ENCODE assay signal across 9 mouse cellular contexts in the genomic region with DNA sequence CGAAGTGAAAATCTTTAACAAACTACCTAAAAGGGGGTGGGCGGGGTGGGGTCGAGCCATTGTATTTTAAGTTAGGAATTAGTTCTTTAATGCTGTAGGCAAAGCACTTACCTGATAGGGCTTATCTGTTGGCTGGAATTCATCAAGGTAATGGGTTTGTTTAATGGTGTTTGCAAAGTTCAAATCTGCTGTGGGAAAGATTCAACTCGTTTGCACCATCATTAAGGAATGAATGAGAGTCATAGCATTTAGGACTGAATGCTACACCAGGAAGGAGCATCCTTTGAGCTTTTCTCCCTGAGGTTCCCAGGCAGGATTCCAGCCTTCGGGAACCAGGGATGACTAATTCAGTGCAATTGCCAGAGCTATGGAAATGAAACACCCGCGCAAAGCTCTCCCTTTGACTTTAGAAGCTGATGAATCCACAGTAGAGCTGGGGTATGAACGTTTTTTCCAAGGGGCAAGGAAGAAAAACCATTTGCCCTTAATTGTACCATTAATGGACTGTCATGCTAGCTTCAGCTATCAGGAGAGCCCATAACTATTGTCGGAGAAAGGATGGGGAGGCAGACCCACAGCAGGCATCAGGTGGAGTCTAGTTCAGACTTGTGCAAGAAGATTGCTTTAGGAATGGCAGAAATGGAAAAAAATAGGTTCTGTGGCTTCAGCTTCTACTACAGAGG. TPM values are rescaled to one million over a fixed set of nuclear protein-coding genes. Genes with fewer than 3 reads are reported as not detected.
A peak's percentile ranks its signal among the peaks of the same experiment; 100 is the strongest.
DNase-seq lines count a peak whose midpoint lies in the region; ATAC-seq lines count a peak whose summit lies in the region.
"Had no signal": no experiment of that assay in that cellular context is flagged by ENCODE, and none has a peak within 500 bp of the region (broad histone marks: within the 10 kb centered on the region; RNA-seq: fewer than 3 reads in every experiment).

No protein-coding gene starts in this region.

- H3K9ac ChIP-seq in embryonic facial prominence, embryonic 14.5 days (ENCODE audit: low read depth, low read length), result no peak overlapping the region
- no peak overlapping the region for H3K9ac ChIP-seq in hindbrain, embryonic 13.5 days
- no peak overlapping the region for H3K9ac ChIP-seq in liver, embryonic 16.5 days (ENCODE audit: low read depth, low read length)

- ATAC-seq in embryonic facial prominence, embryonic 14.5 days (ENCODE audit: low read depth), result no peak
- no peak for ATAC-seq in hindbrain, embryonic 13.5 days (ENCODE audit: low FRiP score)
- ATAC-seq in liver, embryonic 16.5 days (ENCODE audit: low read depth), result no peak
- no peak for ATAC-seq in granulocyte monocyte progenitor cell, adult 5-6 weeks (replicated peaks; ENCODE audit: poor library complexity, severe bottlenecking)
- ATAC-seq: Patski had no signal

- H3K27ac ChIP-seq in embryonic facial prominence, embryonic 14.5 days (replicated peaks; ENCODE audit: low read depth, low read length), result no peak overlapping the region
- H3K27ac ChIP-seq in hindbrain, embryonic 13.5 days, result no peak overlapping the region
- H3K27ac ChIP-seq in liver, embryonic 16.5 days (ENCODE audit: low read length), result no peak overlapping the region

- H3K4me1 ChIP-seq in embryonic facial prominence, embryonic 14.5 days (ENCODE audit: control insufficient read depth, insufficient read depth, low read length), result peaks cover 20% of the 10 kb centered on the region
- H3K4me1 ChIP-seq in hindbrain, embryonic 13.5 days (replicated peaks), result peaks cover 24% of the 10 kb centered on the region
- H3K4me1 ChIP-seq in liver, embryonic 16.5 days (ENCODE audit: control insufficient read depth, low read depth, low read length), result no peaks in the 10 kb centered on the region

- peak; percentile 53 to 60 for DNase-seq in left cerebral cortex, adult 18-20 months (ENCODE audit: low spot score in 2 of 2)
- no peak for DNase-seq in left cerebral cortex, adult 11 months (ENCODE audit: low spot score)
- DNase-seq in embryonic facial prominence, embryonic 14.5 days (ENCODE audit: low spot score), result no peak
- no peak for DNase-seq in ovary, postnatal 36 days (ENCODE audit: low spot score)
- DNase-seq in cerebellum, adult 11 months, result no peak

- peaks cover 17% of the 10 kb centered on the region for H3K27me3 ChIP-seq in embryonic facial prominence, embryonic 14.5 days (replicated peaks; ENCODE audit: control insufficient read depth, insufficient read depth, low read length)
- H3K27me3 ChIP-seq in hindbrain, embryonic 13.5 days, result peaks cover 26% of the 10 kb centered on the region
- peaks cover 4% of the 10 kb centered on the region for H3K27me3 ChIP-seq in liver, embryonic 16.5 days (ENCODE audit: control insufficient read depth, insufficient read depth, low read depth, low read length)
- H3K27me3 ChIP-seq: Patski had no signal

- no peaks in the 10 kb centered on the region for H3K36me3 ChIP-seq in embryonic facial prominence, embryonic 14.5 days (ENCODE audit: control insufficient read depth, insufficient read depth, low read length)
- H3K36me3 ChIP-seq in hindbrain, embryonic 13.5 days, result no peaks in the 10 kb centered on the region
- no peaks in the 10 kb centered on the region for H3K36me3 ChIP-seq in liver, embryonic 16.5 days (ENCODE audit: control insufficient read depth, insufficient read depth)

- no peaks in the 10 kb centered on the region for H3K9me3 ChIP-seq in embryonic facial prominence, embryonic 14.5 days (ENCODE audit: control insufficient read depth, low read length)
- no peaks in the 10 kb centered on the region for H3K9me3 ChIP-seq in hindbrain, embryonic 13.5 days
- H3K9me3 ChIP-seq in liver, embryonic 16.5 days (replicated peaks; ENCODE audit: control insufficient read depth, low read length), result no peaks in the 10 kb centered on the region

- peak overlapping the region; percentile 57 for H3K4me2 ChIP-seq in embryonic facial prominence, embryonic 14.5 days (ENCODE audit: low read depth, low read length)
- peak overlapping the region; percentile 62 for H3K4me2 ChIP-seq in hindbrain, embryonic 13.5 days
- peak overlapping the region; percentile 45 for H3K4me2 ChIP-seq in liver, embryonic 16.5 days (ENCODE audit: low read depth, low read length)

- peak overlapping the region; percentile 31 for H3K4me3 ChIP-seq in embryonic facial prominence, embryonic 14.5 days (ENCODE audit: low read depth, low read length)
- peak overlapping the region; percentile 36; the same call in 1 of the 2 replicates for H3K4me3 ChIP-seq in hindbrain, embryonic 13.5 days
- H3K4me3 ChIP-seq in liver, embryonic 16.5 days (ENCODE audit: low read depth, low read length), result no peak overlapping the region

- 12% methylated on average over 9 of the region's 9 CpGs for WGBS in embryonic facial prominence, embryonic 14.5 days
- WGBS in hindbrain, embryonic 13.5 days, result 17% methylated on average over 9 of the region's 9 CpGs
- WGBS in liver, embryonic 16.5 days (ENCODE audit: insufficient replicate concordance), result 22% methylated on average over 9 of the region's 9 CpGs

RNA-seq across cellular contexts. Expression of a gene that starts 57.3 kb away (rescaled TPM):
- total RNA-seq in left cerebral cortex, adult 18-20 months (2021), result 1 to 10 TPM; 4.2 TPM
- 37.6 and 43.6 TPM in 2 replicates for polyA plus RNA-seq in embryonic facial prominence, embryonic 14.5 days (2014; fragmentation: Nextera tagmentation; extraction: Ambion mirVana)
- 3.1 and 3.7 TPM in 2 replicates for polyA plus RNA-seq in hindbrain, embryonic 13.5 days (2015; fragmentation: Nextera tagmentation; extraction: Ambion mirVana)
- 47.0 and 61.6 TPM in 2 replicates for polyA plus RNA-seq in liver, embryonic 16.5 days (2015; fragmentation: Nextera tagmentation; extraction: Ambion mirVana)
- total RNA-seq in granulocyte monocyte progenitor cell, adult 5-6 weeks (2014; fragmentation: Nextera tagmentation), result not detected in 2 replicates
- total RNA-seq in granulocyte monocyte progenitor cell, adult 5-6 weeks (2017), result 0.46 TPM in 1 of 2 replicates, not detected in the other

Comparison
In these comparisons a context has a peak if more than half of its experiments do, and no peak if none do; other contexts are left out.
1. DNase-seq: peak in left cerebral cortex, adult 18-20 months (2 of 2); none in left cerebral cortex, adult 11 months (single experiment), embryonic facial prominence, embryonic 14.5 days (single experiment), ovary, postnatal 36 days (single experiment) and cerebellum, adult 11 months (single experiment).
2. Peak in every context shown above with its lines, with median percentiles within 50 percentile points of each other: H3K4me2 ChIP-seq.